Mouse (Mus musculus) gastrocnemius, postnatal 14 days (tissue): ENCODE results near the gene Ednra. TPM values are rescaled to one million over a fixed set of nuclear protein-coding genes. Genes with fewer than 3 reads are reported as not detected.
A peak's percentile ranks its signal among the peaks of the same experiment; 100 is the strongest.
"Not testable (repeated sequence)": the region's sequence is repeated elsewhere in the genome, so short reads cannot be mapped to it uniquely, and the experiment has no call there.

Experiments used
- DNase-seq: peaks from one replicate; pipeline ENCODE4 v3.0.0; 2021; ENCODE audit warnings: mixed read lengths
- intact Hi-C: fragments of 180-260 bp; cut with DNase I; formaldehyde crosslinking; loops from one replicate; pipeline ENCODE4 v1.15.1; 2025; ENCODE audit warnings: low total_unique reads
- total RNA-seq, 2 experiments: library from RNA; stranded (reverse); gene quantifications; 2 replicates each; pipeline ENCODE4 v1.2.3; 2021

The Ednra gene
- total RNA-seq, 2 experiments from 2014 or later: 5.1 to 7.3 TPM

DNA sequence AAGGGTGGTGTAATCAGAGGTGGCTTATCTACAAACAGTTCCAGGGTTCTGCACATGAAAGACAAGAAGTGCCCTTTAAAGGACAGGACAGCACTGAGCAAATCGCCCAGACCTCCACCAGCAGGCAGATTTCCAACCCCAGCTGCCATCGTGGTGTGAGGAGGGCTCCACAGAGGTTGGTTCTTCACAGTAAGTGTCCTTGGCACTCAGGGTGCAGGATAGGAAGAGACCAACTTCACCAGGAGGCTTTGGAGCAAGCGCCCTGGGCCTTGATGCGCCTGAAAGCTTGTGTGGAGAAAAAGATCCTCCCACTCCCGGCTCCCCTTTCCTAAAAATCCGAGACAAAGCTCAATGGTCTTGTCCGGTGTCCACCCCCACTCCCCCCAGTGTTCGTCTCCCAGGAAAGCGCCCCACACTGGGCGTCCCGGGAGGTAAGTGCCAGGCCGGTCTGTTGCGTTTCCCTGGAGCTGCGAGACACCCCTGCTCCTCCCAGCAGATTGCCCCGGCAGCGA lies 674 bp downstream of the Ednra start:
- intact Hi-C loops: no loop called here
- DNase-seq: peak; percentile 39

DNA sequence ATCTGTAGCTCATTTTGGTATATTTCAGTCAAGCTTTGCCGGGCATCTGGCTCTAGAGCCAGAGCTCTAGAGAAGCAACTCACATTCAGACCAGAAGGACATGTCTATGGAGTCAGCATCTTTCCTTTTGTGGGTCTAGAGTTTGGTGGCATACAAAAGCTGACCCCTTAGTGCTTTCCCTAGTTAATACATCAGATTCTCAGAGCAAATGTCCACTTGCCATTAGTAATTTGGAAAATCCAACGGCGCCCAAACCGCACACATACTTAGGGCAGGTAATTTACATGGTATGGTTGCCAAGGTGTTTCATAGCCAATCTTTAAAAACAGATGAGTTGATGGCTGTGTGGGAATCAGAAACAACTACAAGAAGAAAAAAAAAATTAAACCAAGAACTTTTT lies 1.2 kb downstream of the Ednra start:
- intact Hi-C loops: no loop called here
- DNase-seq: no peak

DNA sequence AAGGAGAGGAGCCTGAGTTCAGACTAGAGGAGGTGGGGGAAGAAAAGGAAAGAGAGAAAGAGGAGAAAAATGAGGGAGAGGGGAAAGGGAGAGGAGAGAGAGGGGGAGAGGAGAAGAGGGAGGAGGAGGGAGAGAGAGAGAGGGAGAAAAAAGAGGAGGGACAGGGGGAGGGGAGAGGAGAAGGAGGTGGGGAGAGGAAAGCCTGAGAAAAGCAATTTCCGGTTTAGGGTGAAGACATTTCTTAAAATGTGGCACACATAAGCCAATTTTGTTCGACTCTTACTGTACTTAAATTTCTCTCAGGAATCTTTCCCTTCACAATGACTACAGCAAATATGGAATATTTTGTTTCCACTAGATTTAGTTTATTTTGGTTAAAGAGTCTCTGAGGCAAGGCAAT lies 5.3 kb downstream of the Ednra start:
- intact Hi-C loops: no loop called here
- DNase-seq: no peak

DNA sequence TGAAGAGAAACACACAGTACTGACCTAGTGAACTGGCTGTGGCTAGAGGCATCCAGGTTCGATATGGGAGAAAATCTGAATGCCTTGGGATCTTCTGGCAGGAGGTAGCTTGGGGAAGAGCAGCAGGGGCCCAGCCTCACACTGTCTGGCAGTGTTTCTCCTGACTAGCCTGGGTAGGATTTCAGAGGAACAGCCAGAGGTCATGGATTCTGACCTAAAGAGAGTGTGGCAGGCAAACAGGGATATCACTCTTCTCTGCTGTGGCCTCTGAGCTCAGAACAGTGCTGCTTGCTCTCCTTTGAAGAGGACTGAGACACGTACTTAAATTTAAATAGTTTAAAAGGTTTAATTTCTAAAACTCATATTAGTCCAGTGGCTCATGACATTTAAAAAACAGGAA lies 7.2 kb downstream of the Ednra start:
- intact Hi-C loops: no loop called here
- no peak for DNase-seq

DNA sequence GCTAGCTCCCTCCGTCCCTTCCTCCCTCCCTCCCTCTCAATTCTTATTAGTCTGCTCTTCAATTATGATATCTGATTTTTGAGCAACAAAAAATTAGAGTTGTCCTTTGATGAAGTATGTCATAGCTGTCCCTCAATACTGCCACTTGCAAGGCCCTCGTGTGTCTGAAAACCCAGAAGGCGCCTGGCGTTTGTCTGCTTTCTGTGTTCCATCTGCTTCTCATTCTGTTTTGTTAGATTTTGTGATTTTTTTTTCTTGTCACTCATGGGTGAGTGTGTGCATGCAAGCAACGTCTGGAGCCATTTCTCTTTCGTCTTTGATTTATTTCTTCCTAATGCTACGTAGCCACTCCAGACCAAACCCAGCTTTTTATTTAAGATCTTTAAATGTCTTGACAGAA lies 9.8 kb downstream of the Ednra start:
- intact Hi-C loops: no loop called here
- DNase-seq: no peak

DNA sequence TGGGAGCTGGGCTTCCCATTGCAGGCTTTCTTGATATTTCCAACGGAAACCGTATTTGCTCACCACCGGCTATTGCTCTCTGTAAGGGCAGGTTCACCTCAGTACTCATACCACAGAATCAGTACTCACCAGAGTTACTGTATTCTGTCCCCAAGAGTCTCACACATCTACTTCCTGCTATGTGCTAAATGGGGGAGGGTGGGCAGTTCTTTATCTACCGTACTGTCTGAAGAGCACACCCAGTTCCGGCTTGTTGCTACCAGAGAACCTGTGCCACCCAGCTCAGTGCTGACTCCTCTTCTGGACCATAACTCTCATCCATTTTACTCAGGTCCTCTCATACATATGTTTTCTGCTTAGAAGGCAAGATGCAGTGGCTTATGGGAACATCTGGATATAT lies 10.6 kb downstream of the Ednra start:
- DNase-seq: no peak
- intact Hi-C loops: no loop called here

DNA sequence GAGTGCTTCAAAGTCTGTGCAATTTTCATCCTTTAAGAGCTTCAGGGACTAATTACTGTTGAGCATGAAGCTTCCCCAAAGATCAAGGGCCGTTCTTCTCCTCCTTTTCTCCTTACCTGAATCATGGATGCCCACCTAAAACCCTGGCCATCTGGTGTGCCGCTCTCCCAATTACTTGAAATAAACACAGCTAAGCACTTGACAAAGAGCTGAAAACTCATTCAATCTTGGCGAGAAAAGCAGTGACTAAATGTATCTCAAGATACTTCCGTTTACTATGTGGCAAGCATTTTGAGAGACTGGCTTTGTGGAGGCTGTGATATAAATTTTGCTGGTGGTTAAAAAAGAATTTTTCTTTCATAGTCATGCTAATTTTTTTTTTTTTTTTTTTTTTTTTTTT lies 19.5 kb downstream of the Ednra start:
- no peak for DNase-seq

DNA sequence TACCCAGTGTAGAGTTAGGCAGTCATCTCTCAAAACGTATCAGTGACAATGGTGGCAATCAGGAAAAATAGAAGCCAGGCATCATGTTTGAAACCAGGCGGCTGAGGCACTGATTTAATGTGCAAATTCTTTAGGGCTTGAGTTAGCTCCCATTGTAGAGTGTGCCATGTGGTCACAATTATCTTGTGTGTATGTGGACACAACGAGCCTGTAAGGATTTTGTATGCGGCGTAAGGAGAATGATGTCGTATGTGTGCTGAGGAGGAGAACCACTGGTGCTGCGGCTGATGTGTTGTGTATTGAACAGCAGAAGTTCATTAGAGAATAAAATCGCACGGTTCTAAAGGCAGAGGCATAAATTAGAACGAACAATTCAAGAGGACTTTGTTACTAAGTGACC lies 26.2 kb downstream of the Ednra start:
- DNase-seq: no peak
- intact Hi-C loops: no loop called here

More for the DNA sequence above, 19.5 kb downstream of the Ednra start:
- intact Hi-C loops: no loop called here

DNA sequence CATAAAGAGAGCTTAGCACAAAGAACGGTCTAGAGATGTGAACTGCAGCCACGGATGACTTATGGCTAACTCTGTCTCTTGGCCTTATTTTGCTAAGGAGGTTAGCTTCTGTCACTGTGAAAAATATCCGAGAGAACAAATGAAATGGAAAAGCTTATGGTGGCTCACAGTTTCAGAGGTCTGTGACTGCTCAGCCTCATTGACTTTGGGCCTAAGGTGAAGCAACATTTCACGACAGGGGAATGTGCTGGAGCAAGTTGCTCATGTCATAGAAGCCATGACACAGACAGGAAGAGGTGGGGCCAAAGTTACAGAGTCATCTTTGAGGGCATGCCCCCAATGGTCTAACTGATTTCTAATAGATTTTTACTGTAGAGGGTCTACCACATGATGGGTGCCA lies 28.1 kb downstream of the Ednra start:
- DNase-seq: no peak
- intact Hi-C loops: no loop called here

DNA sequence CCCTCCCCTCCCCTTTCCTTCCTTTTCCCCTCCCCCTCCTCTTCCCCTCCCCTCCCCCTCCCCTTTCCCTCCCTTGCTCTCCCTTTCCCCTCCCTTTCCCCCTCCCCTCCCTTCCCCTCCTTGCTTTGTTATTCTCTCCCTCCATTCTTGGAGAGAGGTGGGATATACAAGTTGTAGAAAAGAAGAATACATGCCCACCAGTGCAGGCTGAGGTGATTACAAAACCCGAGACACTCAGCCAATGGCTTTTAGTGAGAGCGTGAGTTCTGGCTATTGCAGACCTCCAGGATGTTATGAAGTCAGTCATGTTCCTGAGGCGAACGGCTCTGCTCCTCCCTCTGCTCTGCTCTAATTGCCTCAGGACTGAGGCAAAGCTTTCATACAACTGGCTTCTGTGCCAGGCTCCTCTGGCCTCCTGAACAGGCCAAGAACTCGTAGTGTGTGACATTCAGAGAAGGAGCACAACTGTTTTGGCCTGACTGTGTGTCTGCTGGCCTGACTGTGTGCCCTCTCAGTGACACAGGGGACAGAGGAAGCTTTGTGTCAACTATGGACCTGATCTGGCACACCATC lies 28.7 kb downstream of the Ednra start:
- intact Hi-C loops: no loop called here
- no peak for DNase-seq

DNA sequence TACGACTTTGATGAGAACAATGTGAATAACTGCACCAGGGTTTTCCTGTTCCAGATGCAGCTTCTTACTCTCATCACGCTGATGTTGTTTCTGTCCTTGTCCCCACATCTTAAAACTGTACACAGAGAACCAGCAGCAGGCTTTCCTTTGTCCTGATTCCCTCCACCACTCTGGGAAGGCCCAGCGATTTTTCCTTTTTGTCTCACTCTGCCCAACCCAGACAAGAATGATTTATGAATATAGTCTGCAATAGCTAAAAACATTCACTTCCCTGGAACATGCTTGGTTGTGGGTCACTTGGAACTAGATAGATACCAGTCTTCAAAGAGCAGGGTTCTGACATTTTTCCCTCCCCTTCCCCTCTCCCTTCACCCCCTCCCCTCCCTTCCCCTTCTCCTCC lies 29.2 kb downstream of the Ednra start:
- intact Hi-C loops: no loop called here
- no peak for DNase-seq

DNA sequence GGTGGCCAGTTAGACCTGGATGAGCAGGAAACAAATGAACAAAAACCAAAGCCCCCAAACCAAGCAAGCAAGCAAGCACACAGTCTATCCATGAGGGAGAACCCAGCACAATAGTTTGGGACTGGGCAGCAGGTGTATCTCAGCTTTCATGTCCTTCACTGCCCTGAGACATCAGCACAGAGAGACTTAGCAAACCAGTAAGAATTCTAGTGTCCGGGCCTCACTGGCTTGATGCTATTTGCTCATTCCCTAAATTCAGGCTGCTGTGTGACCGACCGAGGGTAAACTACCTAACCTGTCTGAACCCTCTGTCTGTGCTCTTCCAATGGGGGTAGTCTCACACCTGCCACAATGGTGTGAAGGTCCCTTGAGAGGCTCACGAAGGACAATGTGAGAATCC lies 29.7 kb downstream of the Ednra start:
- intact Hi-C loops: no loop called here
- no peak for DNase-seq

DNA sequence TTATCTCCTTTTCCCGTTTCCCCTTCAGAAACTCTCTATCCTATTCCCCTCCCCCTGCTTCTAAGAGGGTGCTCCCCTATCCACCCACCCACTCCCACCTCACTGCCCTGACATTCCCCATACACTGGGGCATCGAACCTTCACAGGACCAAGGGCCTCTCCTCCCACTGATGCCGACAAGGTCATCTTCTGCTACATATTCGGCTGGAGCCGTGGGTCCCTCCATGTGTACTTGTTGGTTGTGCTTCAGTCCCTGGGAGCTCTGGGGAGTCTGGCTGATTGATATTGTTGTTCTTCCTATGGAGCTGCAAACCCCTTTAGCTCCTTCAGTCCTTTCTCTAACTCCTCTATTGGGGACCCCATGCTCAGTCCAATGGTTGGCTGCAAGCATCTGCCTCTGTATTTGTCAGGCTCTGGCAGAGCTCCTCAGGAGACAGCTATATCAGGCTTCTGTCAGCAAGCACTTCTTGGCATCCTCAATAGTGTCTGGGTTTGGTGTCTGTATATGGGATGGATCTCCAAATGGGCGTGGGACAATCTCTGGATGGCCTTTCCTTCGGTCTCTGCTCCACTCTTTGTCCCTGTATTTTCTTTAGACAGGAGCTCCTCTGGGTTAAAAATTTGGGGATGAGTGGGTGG lies 34.7 kb downstream of the Ednra start:
- DNase-seq, intact Hi-C loops: not testable (repeated sequence)

DNA sequence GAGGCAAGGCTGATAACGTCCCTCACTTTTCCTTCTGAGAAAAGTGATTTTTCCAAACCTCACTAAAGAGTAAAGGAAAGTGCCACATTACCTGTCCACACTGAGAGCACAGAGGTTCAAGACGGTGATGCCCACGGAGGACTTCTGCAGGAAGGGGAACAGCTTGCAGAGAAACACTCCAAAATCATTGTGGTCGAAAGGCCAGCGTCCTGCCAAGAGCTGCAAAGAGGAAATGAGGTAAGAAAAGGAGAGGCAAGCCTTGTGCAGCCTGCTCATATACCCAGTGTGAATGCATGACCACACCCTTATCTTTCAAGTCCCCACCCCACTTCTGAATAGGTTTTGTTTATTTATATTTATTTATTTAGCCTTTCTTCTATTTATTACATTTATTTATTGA lies 35.3 kb downstream of the Ednra start:
- intact Hi-C loops: no loop called here

DNA sequence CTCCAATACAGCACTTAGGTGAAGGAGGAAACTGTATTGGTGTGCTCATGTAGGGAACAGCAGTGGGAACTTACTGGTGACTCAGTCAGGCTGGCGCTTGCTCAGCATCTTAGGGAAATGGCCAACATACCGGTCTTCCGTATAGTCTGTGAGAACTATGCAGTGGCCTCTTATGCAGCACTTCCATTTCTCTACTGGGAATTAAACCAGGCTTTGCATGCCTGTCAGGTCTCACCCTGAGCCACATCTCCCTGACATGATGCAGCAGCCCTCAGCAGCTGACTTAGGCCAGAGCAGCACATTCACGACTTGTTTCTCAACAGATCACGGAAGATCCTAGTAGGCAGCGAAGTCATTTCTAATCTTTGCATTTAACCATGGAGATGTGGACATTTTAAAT lies 39.9 kb downstream of the Ednra start:
- intact Hi-C loops: no loop called here
- no peak for DNase-seq

More for the DNA sequence above, 35.3 kb downstream of the Ednra start:
- DNase-seq: no peak

DNA sequence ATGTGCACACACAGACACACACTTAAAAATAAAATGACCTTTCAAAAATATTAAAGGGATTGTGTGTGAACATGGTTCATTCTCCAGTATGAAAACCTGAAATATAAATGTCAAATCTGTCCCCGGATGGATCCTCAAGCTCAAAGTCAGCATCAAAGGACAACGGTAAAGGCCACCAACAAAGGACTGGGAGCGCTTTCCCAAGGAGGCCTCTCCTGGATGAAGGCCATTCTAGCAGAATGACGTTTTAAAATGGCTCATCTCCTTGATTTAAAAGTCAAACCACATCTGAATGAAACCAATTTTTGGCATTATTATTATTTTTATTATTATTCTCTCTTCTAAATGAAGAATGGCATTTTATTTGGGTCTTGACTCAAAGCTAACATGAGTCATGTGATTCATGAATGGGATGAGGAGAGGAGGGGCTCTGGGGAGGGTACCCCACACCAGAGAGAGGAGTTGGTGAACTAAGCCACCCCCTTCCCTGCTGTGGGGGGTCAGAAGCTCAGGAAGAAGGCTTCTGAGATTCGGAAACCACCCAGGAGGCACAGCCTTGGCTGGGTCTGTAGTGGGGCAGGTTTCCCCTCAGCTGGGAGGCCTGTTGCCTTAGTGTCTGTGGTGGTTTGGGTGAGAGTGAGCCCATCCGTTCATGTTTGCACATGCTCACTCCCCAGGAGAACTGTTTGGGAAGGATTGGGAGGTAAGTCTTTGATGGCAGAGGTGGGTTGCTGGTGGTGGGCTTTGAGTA lies 40.7 kb downstream of the Ednra start:
- intact Hi-C loops: no loop called here
- DNase-seq: no peak

DNA sequence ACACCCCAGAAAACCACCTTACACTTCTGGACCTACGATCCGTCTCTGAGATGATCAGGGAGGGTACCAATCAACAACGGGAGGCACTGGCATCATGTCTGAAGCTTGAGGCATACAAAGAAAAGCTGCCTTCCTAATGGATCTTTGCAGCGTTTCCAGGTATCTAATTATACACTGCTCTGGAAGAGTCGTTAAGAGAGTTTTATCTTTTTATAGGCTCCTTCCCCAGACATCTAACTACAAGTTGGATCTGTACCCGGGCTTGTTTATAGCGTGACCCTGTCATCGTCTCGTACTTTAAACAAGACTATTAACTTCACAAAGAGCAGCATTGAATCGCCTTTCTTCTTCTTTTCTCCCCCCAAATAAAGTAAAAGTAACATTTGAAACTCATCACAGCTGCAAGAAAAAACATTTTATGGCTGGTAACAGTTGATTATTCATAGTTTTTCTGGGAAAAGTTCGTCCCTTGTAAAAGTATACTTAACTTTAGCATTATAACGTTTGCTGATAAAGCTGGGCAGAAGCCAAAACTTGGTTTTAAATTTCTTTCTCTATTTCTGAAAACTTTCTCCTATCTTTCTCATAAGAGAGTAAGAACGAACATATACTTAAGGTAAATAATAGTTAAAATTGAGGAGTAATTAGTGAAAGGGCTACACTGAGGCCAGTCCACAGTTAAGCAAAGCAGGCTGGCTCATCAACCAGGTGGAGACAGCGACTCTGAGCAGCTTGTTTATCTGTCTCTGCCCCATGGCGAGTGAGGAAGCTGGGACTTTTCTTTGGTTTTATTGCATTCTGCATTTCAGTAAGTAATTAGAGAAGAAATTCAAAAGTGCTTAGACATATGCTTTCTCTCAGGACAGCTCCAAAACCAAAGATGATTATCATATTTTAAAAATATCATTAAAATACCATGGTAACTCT lies 42.0 kb downstream of the Ednra start:
- intact Hi-C loops: no loop called here
- no peak for DNase-seq

DNA sequence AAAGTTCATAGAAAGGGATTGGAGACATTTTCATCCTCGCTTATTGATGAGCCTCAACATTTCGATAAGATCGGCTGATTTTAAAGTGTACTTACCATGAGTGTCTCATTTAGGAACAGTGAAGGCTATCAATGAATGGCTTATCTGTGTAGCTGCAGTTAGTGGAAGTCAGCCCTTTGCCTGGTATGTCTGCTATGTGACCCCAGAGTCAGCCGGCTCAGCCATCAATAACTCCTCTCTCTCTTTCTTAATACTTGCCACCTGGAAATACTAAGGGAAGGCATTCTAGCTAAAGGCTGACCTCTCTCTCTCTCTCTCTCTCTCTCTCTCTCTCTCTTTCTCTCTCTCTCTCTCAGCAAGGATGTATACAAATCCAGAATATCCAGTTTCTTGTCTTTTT lies 52.2 kb downstream of the Ednra start:
- intact Hi-C loops: no loop called here
- no peak for DNase-seq

DNA sequence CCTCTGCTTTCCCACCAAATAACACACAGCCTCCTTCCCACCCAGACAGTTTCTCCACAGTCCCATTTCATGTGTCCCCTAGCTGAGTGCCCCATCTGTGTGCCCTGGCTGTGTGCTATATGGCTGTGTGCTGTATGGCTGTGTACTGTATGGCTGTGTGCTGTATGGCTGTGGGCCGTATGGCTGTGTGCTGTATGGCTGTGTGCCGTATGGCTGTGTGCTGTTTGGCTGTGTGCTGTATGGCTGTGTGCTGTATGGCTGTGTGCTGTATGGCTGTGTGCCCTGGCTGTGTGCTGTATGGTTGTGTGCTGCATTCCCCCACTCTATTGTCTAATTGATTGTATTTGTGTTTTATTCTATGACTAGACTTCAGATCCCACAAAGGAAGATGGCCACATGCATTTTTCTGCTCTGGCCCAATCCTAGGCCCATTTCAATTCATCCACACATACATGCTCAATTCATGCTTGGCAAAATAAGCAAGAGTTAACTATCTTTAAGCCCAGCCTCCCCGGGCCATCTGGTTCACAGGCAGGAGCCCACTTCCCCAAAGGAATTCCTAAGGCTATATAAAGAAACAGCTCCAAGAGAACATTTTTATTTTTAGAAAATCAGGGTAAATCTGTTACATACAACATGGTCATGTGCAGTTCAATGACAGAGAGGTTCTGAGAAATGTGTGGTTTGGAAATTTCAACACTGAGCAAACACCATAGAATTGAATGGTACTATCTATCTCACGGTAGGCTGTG lies 53.5 kb downstream of the Ednra start:
- intact Hi-C loops: no loop called here
- DNase-seq: no peak
